Mouse (Mus musculus) kidney, adult 2 months (tissue): ENCODE measurements around the gene Nsun7. TPM values are rescaled to one million over a fixed set of nuclear protein-coding genes. Genes with fewer than 3 reads are reported as not detected.

ENCODE experiments used
- DNase-seq: peaks from one replicate; pipeline ENCODE4 v3.0.0; 2021
- H3K27ac ChIP-seq: fragments of 200-500 bp; 2 replicates; pipeline ENCODE4 v1.5.1; 2012; ENCODE audit warnings: low read depth, low read length, control low read depth, inconsistent platforms; ENCODE audit not compliant: insufficient read depth
- H3K27me3 ChIP-seq: fragments of 200-500 bp; replicated peaks from 2 replicates; pipeline ENCODE4 v1.6.1; 2012; ENCODE audit warnings: mild to moderate bottlenecking, moderate library complexity, low read length, inconsistent platforms; ENCODE audit not compliant: control insufficient read depth, insufficient read depth
- H3K36me3 ChIP-seq: fragments of 200-500 bp; 2 replicates; pipeline ENCODE4 v1.6.1; 2012; ENCODE audit warnings: mild to moderate bottlenecking, moderate library complexity, low read length, inconsistent platforms; ENCODE audit not compliant: control insufficient read depth, insufficient read depth
- H3K4me1 ChIP-seq: fragments of 200-500 bp; 2 replicates; pipeline ENCODE4 v1.6.1; 2011; ENCODE audit warnings: low read length; ENCODE audit not compliant: control insufficient read depth, insufficient read depth
- H3K4me3 ChIP-seq: fragments of 200-500 bp; 2 replicates; pipeline ENCODE4 v1.5.1; 2011; ENCODE audit warnings: mild to moderate bottlenecking, low read depth, low read length, control low read depth; ENCODE audit not compliant: insufficient read depth
- CTCF ChIP-seq: fragments of 200-500 bp; conservative IDR thresholded peaks from 2 replicates; pipeline ENCODE4 v1.5.1; 2011; ENCODE audit warnings: low read depth, mild to moderate bottlenecking, control low read depth, low read length, moderate library complexity, mixed read lengths; ENCODE audit not compliant: insufficient read depth, insufficient read length
- POLR2A ChIP-seq: fragments of 200-500 bp; IDR thresholded peaks from one replicate; pipeline ENCODE4 v1.6.1; 2011; ENCODE audit warnings: low read depth, low read length, control low read depth
- WGBS: fragments of 180-500 bp; shearing (Covaris S2); methylation state at CpG from one replicate; pipeline ENCODE4 v1.1.7; 2018; 5-methylcytosine and 5-hydroxymethylcytosine counted together
- polyA plus RNA-seq: library from polyadenylated mRNA; depleted of rRNA; stranded (reverse); fragments of >200 nt; gene quantifications from 2 replicates; pipeline ENCODE4 v1.2.3, GENCODE M21; 2012

Gene Nsun7
- polyA plus RNA-seq, 1 experiment = 0.36 TPM

- TF ChIP-seq POLR2A (no peak), CTCF (no peak)
- H3K4me1 ChIP-seq = no peaks in the 10 kb centered on the region
- no peak overlapping the region for H3K4me3 ChIP-seq
- no peak for DNase-seq
- H3K27me3 ChIP-seq = no peaks in the 10 kb centered on the region
- H3K36me3 ChIP-seq = no peaks in the 10 kb centered on the region
- 58% methylated on average over 14 of the region's 14 CpGs for WGBS
- no peak overlapping the region for H3K27ac ChIP-seq
Observed at GRCm38 (mm10) chr5:66319827-66320404, 60.2 kb downstream of the Nsun7 start.

- WGBS = 67% methylated on average over 4 of the region's 4 CpGs
- H3K27ac ChIP-seq = no peak overlapping the region
- DNase-seq = no peak
- H3K4me1 ChIP-seq = no peaks in the 10 kb centered on the region
- H3K4me3 ChIP-seq = no peak overlapping the region
- no peaks in the 10 kb centered on the region for H3K36me3 ChIP-seq
- no peaks in the 10 kb centered on the region for H3K27me3 ChIP-seq
- TF ChIP-seq CTCF (no peak), POLR2A (no peak)
Observed at GRCm38 (mm10) chr5:66323131-66323530, 63.4 kb downstream of the Nsun7 start.

- no peak overlapping the region for H3K27ac ChIP-seq
- H3K4me3 ChIP-seq = no peak overlapping the region
- 61% methylated on average over 11 of the region's 11 CpGs for WGBS
- no peaks in the 10 kb centered on the region for H3K27me3 ChIP-seq
- TF ChIP-seq POLR2A (no peak), CTCF (no peak)
- H3K36me3 ChIP-seq = no peaks in the 10 kb centered on the region
- H3K4me1 ChIP-seq = no peaks in the 10 kb centered on the region
- DNase-seq = no peak
Observed at GRCm38 (mm10) chr5:66323603-66324002, 63.9 kb downstream of the Nsun7 start.

GRCm38 (mm10) chr5:66326395-66326794, 66.7 kb downstream of the Nsun7 start:
- peaks cover 6% of the 10 kb centered on the region; the same call in 1 of the 2 replicates for H3K4me1 ChIP-seq
- H3K4me3 ChIP-seq = no peak overlapping the region
- H3K27me3 ChIP-seq = no peaks in the 10 kb centered on the region
- peak; percentile 72 for TF ChIP-seq CTCF
- TF ChIP-seq POLR2A = no peak
- DNase-seq = no peak
- 77% methylated on average over 7 of the region's 7 CpGs for WGBS
- no peaks in the 10 kb centered on the region for H3K36me3 ChIP-seq
- H3K27ac ChIP-seq = no peak overlapping the region

- Histone ChIP-seq H3K27me3 (no peaks in the 10 kb centered on the region), H3K4me3 (no peak overlapping the region), H3K4me1 (peaks cover 6% of the 10 kb centered on the region; the same call in 1 of the 2 replicates), H3K27ac (no peak overlapping the region), H3K36me3 (no peaks in the 10 kb centered on the region)
- no peak for DNase-seq
- 61% methylated on average over 19 of the region's 19 CpGs for WGBS
- TF ChIP-seq CTCF (no peak), POLR2A (no peak)
Observed at GRCm38 (mm10) chr5:66327949-66328726, 68.4 kb downstream of the Nsun7 start.

- DNase-seq = peak; percentile 56
- peaks cover 6% of the 10 kb centered on the region; the same call in 1 of the 2 replicates for H3K4me1 ChIP-seq
- no peaks in the 10 kb centered on the region for H3K36me3 ChIP-seq
- H3K27me3 ChIP-seq = no peaks in the 10 kb centered on the region
- no peak for TF ChIP-seq POLR2A
- TF ChIP-seq CTCF = no peak
- H3K27ac ChIP-seq = no peak overlapping the region
- 62% methylated on average over 7 of the region's 7 CpGs for WGBS
- no peak overlapping the region for H3K4me3 ChIP-seq
Observed at GRCm38 (mm10) chr5:66328766-66329165, 69.1 kb downstream of the Nsun7 start.

- WGBS = 74% methylated on average over 6 of the region's 6 CpGs
- peaks cover 6% of the 10 kb centered on the region; the same call in 1 of the 2 replicates for H3K4me1 ChIP-seq
- H3K36me3 ChIP-seq = no peaks in the 10 kb centered on the region
- DNase-seq = peak; percentile 47
- H3K4me3 ChIP-seq = no peak overlapping the region
- TF ChIP-seq POLR2A = no peak
- TF ChIP-seq CTCF = no peak
- no peak overlapping the region for H3K27ac ChIP-seq
- H3K27me3 ChIP-seq = no peaks in the 10 kb centered on the region
Observed at GRCm38 (mm10) chr5:66330806-66331205, 71.1 kb downstream of the Nsun7 start.
